Mouse (Mus musculus) small intestine, adult 2 months (tissue): Measurements from ENCODE around the gene Ubtf. TPM values are rescaled to one million over a fixed set of nuclear protein-coding genes. Genes with fewer than 3 reads are reported as not detected.
A peak's percentile ranks its signal among the peaks of the same experiment; 100 is the strongest.

Experiments
- H3K27ac ChIP-seq: fragments of 200-500 bp; 2 replicates; pipeline ENCODE4 v1.5.1; 2012; ENCODE audit warnings: low read depth, low read length, control low read depth, inconsistent platforms; ENCODE audit not compliant: insufficient read depth
- H3K27me3 ChIP-seq: fragments of 200-500 bp; 2 replicates; pipeline ENCODE4 v1.6.1; 2012; ENCODE audit warnings: mild to moderate bottlenecking, moderate library complexity, low read length, inconsistent platforms; ENCODE audit not compliant: control insufficient read depth, insufficient read depth
- H3K36me3 ChIP-seq: fragments of 200-500 bp; 2 replicates; pipeline ENCODE4 v1.6.1; 2012; ENCODE audit warnings: mild to moderate bottlenecking, low read length, control low read depth, inconsistent platforms; ENCODE audit not compliant: control insufficient read depth, insufficient read depth
- H3K4me1 ChIP-seq: fragments of 200-500 bp; 2 replicates; pipeline ENCODE4 v1.6.1; 2012; ENCODE audit warnings: low read length, inconsistent platforms, mixed read lengths; ENCODE audit not compliant: control insufficient read depth, insufficient read depth, insufficient read length
- H3K4me3 ChIP-seq: fragments of 200-500 bp; 2 replicates; pipeline ENCODE4 v1.5.1; 2012; ENCODE audit warnings: low read depth, mild to moderate bottlenecking, control low read depth, inconsistent platforms, low read length, moderate library complexity
- CTCF ChIP-seq: fragments of 200-500 bp; IDR thresholded peaks from 2 replicates; pipeline ENCODE4 v1.5.1; 2012; ENCODE audit warnings: low read depth, mild to moderate bottlenecking, control low read depth, inconsistent platforms, low read length, moderate library complexity, mixed read lengths; ENCODE audit not compliant: insufficient replicate concordance, insufficient read length; ENCODE audit errors: extremely low read depth
- POLR2A ChIP-seq: fragments of 200-500 bp; IDR thresholded peaks from 2 replicates; pipeline ENCODE4 v1.6.1; 2012; ENCODE audit warnings: low read depth, mild to moderate bottlenecking, control low read depth, inconsistent platforms, low read length, moderate library complexity
- WGBS: fragments of 180-500 bp; shearing (Covaris S2); methylation state at CpG from one replicate; pipeline ENCODE4 v1.1.7; 2018; 5-methylcytosine and 5-hydroxymethylcytosine counted together
- polyA plus RNA-seq: library from polyadenylated mRNA; depleted of rRNA; stranded (reverse); fragments of >200 nt; gene quantifications from 2 replicates; pipeline ENCODE4 v1.2.3, GENCODE M21; 2012

Ubtf gene
- polyA plus RNA-seq, 1 experiment: 17.6 TPM

DNA sequence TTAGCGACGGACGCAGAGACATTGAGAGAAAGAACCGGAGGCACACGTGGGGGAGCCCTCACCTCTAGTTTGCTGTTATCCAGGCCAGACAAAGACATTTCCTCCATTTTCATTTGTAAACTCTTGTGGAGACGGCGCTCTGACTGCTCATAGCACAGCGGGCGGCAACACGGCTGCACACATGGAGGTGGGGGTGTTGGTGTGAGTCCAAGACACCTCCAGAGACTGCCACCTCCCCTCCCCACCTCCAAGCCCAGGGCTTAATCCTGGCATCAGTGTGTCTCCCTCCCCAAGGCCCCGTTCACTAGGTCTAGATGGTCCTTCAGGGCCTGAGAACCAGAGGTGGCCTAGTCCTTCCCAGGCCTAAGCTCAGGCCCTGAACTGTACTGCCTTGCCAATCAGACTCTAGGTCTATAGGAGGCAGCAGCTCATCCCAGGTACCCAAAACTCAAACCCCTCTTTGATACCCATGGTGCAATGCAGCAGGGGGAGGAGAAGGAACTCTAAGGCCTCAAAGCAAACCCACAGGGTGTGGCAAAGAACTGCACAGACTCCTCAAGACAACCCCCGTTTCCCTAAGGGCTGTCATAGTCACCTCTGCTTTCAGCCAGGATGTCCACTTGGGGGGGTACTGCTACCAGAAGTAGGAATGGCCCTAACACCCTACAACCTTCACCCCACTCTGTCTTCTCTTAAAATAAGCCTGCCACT, 24.5 kb downstream of the Ubtf start:
- WGBS: 69% methylated on average over 12 of the region's 12 CpGs
- Histone ChIP-seq H3K4me1 (peaks cover 7% of the 10 kb centered on the region; the same call in 1 of the 2 replicates), H3K4me3 (peak overlapping the region; percentile 68), H3K27ac (peak overlapping the region; percentile 84), H3K27me3 (no peaks in the 10 kb centered on the region), H3K36me3 (peaks cover 26% of the 10 kb centered on the region)
- TF ChIP-seq CTCF (no peak), POLR2A (no peak)

GRCm38 (mm10) chr11:102294416-102294815, 25.1 kb downstream of the Ubtf start:
- Histone ChIP-seq H3K27ac (no peak overlapping the region), H3K36me3 (peaks cover 26% of the 10 kb centered on the region), H3K27me3 (no peaks in the 10 kb centered on the region), H3K4me3 (no peak overlapping the region), H3K4me1 (peaks cover 7% of the 10 kb centered on the region; the same call in 1 of the 2 replicates)
- 76% methylated on average over 5 of the region's 5 CpGs for WGBS
- TF ChIP-seq POLR2A (no peak), CTCF (no peak)

DNA sequence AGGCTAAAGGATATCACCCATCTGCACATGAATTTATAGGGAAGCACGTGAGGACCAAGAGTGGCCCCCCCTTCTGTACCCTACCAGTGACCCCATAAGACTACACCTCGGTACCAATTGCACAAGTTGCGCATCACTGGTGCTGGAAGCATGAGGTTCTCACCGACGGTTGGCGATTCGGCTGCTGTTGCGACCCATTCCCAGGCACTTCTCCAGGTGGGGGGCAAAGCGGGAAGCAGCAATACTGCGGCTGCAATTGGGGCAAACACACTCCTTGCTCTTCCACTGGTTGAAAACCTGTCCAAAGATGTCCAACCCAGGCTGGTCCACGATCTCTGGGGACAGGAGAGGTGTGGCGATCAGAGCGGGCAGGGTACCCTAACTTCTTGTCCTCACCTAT, 25.6 kb downstream of the Ubtf start:
- WGBS: 95% methylated on average over 13 of the region's 13 CpGs
- peaks cover 30% of the 10 kb centered on the region for H3K36me3 ChIP-seq
- H3K27me3 ChIP-seq: no peaks in the 10 kb centered on the region
- TF ChIP-seq CTCF (no peak), POLR2A (no peak)
- no peak overlapping the region for H3K27ac ChIP-seq
- H3K4me1 ChIP-seq: peaks cover 7% of the 10 kb centered on the region; the same call in 1 of the 2 replicates
- no peak overlapping the region for H3K4me3 ChIP-seq

GRCm38 (mm10) chr11:102291051-102291535, 28.4 kb downstream of the Ubtf start:
- Histone ChIP-seq H3K27ac (no peak overlapping the region), H3K4me3 (no peak overlapping the region), H3K27me3 (no peaks in the 10 kb centered on the region), H3K4me1 (peaks cover 7% of the 10 kb centered on the region; the same call in 1 of the 2 replicates), H3K36me3 (peaks cover 48% of the 10 kb centered on the region)
- no peak for TF ChIP-seq POLR2A
- no peak for TF ChIP-seq CTCF
- WGBS: 87% methylated on average over 11 of the region's 11 CpGs

GRCm38 (mm10) chr11:102290141-102290540, 29.4 kb downstream of the Ubtf start:
- Histone ChIP-seq H3K27me3 (no peaks in the 10 kb centered on the region), H3K4me1 (peaks cover 4% of the 10 kb centered on the region; the same call in 1 of the 2 replicates), H3K27ac (no peak overlapping the region), H3K36me3 (peaks cover 48% of the 10 kb centered on the region), H3K4me3 (no peak overlapping the region)
- 89% methylated on average over 4 of the region's 4 CpGs for WGBS
- TF ChIP-seq POLR2A (no peak), CTCF (no peak)

DNA sequence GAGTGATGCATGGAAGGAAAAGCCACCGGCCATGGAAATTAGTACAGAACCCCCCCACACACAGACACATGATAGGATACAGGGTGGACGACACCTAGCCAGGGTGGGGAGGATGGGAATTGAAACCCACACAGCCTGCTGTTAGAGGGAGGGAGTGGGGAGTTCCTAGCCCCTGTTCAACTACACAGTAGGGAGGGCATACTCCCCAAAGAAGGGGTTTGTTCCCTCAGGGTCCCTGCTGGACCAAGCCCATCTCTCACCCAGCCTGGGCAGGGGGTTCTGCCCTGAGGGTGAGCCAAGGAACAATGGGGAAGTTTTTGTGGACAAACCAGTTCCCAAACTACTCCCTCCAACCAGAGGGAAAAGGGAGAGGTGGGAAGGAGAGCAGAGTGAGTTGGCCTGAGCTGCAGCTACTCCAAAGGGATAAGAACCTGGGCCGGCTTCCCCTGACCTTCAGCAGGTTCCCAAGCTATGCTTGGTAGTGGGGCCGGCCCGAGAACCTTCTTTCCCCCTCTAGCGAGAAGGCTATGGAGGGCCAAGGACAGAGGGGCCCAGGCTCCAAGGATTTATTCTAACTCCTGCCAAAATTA, 29.9 kb downstream of the Ubtf start:
- H3K27ac ChIP-seq: no peak overlapping the region
- H3K4me3 ChIP-seq: no peak overlapping the region
- WGBS: 71% methylated on average over 6 of the region's 6 CpGs
- peaks cover 48% of the 10 kb centered on the region for H3K36me3 ChIP-seq
- TF ChIP-seq POLR2A (no peak), CTCF (no peak)
- no peaks in the 10 kb centered on the region for H3K4me1 ChIP-seq
- no peaks in the 10 kb centered on the region for H3K27me3 ChIP-seq

DNA sequence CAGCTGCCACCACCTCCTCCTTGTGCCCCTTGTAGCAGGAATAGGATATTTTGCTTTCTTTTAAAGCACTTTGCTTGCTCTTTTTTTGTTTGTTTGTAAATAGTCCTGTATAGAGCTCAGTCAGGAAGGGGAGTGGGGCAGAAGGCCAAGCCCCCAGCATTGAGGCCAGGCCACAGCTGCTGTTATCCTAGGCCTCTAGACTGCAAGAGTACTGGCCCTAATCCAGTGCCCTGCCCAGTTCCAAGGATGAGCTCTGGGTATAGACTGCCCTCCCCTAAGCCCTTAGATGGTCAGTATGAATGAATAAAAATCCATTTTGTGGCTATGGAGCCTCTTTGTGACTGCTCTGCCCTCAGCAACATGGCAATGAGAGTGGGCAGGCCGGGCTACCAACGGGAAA, 30.6 kb downstream of the Ubtf start:
- no peak overlapping the region for H3K27ac ChIP-seq
- TF ChIP-seq CTCF: no peak
- TF ChIP-seq POLR2A: no peak
- 68% methylated on average over 2 of the region's 2 CpGs for WGBS
- H3K27me3 ChIP-seq: no peaks in the 10 kb centered on the region
- peaks cover 48% of the 10 kb centered on the region for H3K36me3 ChIP-seq
- no peak overlapping the region for H3K4me3 ChIP-seq
- H3K4me1 ChIP-seq: no peaks in the 10 kb centered on the region
